Mouse (Mus musculus): ENCODE results near the gene Arhgap33.

- TF ChIP-seq POLR2A (IDR thresholded peaks at IDR 0.05; ENCODE audit: borderline replicate concordance, extremely low read depth, insufficient read depth, insufficient read length, poor library complexity, severe bottlenecking) (no peak), CTCF (IDR thresholded peaks at IDR 0.05; ENCODE audit: borderline replicate concordance, extremely low read depth, insufficient read depth, insufficient read length) (no peak)
Observed at GRCm38 (mm10) chr7:30540572-30540971, 5.7 kb upstream of the Arhgap33 start.
